Mouse (Mus musculus) heart, adult 8-10 months (tissue): ENCODE data around the gene Dync1i2. TPM values are rescaled to one million over a fixed set of nuclear protein-coding genes. Genes with fewer than 3 reads are reported as not detected.

Source experiments
- DNase-seq: peaks from one replicate; pipeline ENCODE4 v3.0.0; 2022; ENCODE audit warnings: low spot score
- total RNA-seq, 4 experiments: library from RNA; stranded (reverse); gene quantifications; 2 replicates each; pipeline ENCODE4 v1.2.4; 2022

The Dync1i2 gene
- total RNA-seq, 4 experiments from 2014 or later: 53.5 to 61.3 (median 59.5) TPM

- DNase-seq: peak; percentile 32
Observed at GRCm38 (mm10) chr2:71203819-71204432, 7.6 kb upstream of the Dync1i2 start.

GRCm38 (mm10) chr2:71209041-71209755 lies 2.3 kb upstream of the Dync1i2 start:
- no peak for DNase-seq

- no peak for DNase-seq
Observed at GRCm38 (mm10) chr2:71211096-71211495, 410 bp upstream of the Dync1i2 start.

- no peak for DNase-seq
Observed at GRCm38 (mm10) chr2:71212360-71212726, 837 bp downstream of the Dync1i2 start.

GRCm38 (mm10) chr2:71221020-71221419 lies 9.5 kb downstream of the Dync1i2 start:
- no peak for DNase-seq

- DNase-seq: no peak
Observed at GRCm38 (mm10) chr2:71227398-71227797, 15.9 kb downstream of the Dync1i2 start.

- DNase-seq: no peak
Observed at GRCm38 (mm10) chr2:71229603-71230002, 18.1 kb downstream of the Dync1i2 start.

- no peak for DNase-seq
Observed at GRCm38 (mm10) chr2:71231951-71232350, 20.4 kb downstream of the Dync1i2 start.

GRCm38 (mm10) chr2:71232976-71233375 lies 21.5 kb downstream of the Dync1i2 start:
- DNase-seq: no peak

GRCm38 (mm10) chr2:71235420-71235819 lies 23.9 kb downstream of the Dync1i2 start:
- DNase-seq: no peak

GRCm38 (mm10) chr2:71236009-71236408 lies 24.5 kb downstream of the Dync1i2 start:
- DNase-seq: no peak

GRCm38 (mm10) chr2:71241505-71241904 lies 30.0 kb downstream of the Dync1i2 start:
- no peak for DNase-seq

GRCm38 (mm10) chr2:71242180-71242579 lies 30.7 kb downstream of the Dync1i2 start:
- DNase-seq: no peak

GRCm38 (mm10) chr2:71243058-71243672 lies 31.7 kb downstream of the Dync1i2 start:
- no peak for DNase-seq

- no peak for DNase-seq
Observed at GRCm38 (mm10) chr2:71244807-71245206, 33.3 kb downstream of the Dync1i2 start.

- no peak for DNase-seq
Observed at GRCm38 (mm10) chr2:71245416-71245815, 33.9 kb downstream of the Dync1i2 start.

- no peak for DNase-seq
Observed at GRCm38 (mm10) chr2:71246096-71246495, 34.6 kb downstream of the Dync1i2 start.

- no peak for DNase-seq
Observed at GRCm38 (mm10) chr2:71248071-71248470, 36.6 kb downstream of the Dync1i2 start.

GRCm38 (mm10) chr2:71250841-71251240 lies 39.3 kb downstream of the Dync1i2 start:
- DNase-seq: no peak

GRCm38 (mm10) chr2:71254836-71255235 lies 43.3 kb downstream of the Dync1i2 start:
- DNase-seq: no peak

GRCm38 (mm10) chr2:71256581-71256980 lies 45.1 kb downstream of the Dync1i2 start:
- no peak for DNase-seq

- DNase-seq: peak; percentile 31
Observed at GRCm38 (mm10) chr2:71264585-71264984, 53.1 kb downstream of the Dync1i2 start.

GRCm38 (mm10) chr2:71268691-71269090 lies 57.2 kb downstream of the Dync1i2 start:
- no peak for DNase-seq
